Mouse (Mus musculus): Measurements from ENCODE around the gene Egln3. TPM values are rescaled to one million over a fixed set of nuclear protein-coding genes. Genes with fewer than 3 reads are reported as not detected.

Gene Egln3
- total and polyA plus RNA-seq, 3 experiments = 0.11 TPM; not detected in 2

DNA sequence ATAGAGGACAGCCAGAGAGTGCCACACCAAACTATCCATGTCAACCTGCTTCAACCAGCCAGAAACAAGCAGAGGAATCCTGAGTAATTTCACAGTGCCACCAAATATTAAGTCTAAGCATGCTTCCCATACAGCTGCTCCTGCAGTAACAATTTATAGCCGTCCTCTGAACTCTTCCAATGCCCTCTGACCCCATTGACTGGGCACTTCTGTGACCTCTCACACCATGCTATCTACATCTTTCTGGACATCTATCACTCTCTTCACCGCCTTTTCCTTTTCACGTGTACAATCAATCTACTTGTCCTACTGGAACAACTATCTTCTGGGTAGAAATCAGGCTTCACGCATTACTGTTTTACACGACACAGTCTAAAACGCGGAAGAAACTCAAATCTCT, 19.4 kb downstream of the Egln3 start:
- no peak overlapping the region for H3K4me2 ChIP-seq (ENCODE audit: insufficient read depth, low read depth, poor library complexity, severe bottlenecking)
- H3K27ac ChIP-seq (ENCODE audit: insufficient read depth, low read depth) = no peak overlapping the region
- DNase-seq (ENCODE audit: extremely low read depth) = no peak
- dilution Hi-C loops (cut with MboI; ENCODE audit: extremely low pct_ligation_motif_present, extremely low pct_unique_long_range_greater_than_20kb, low sequenced_read_pairs) = no loop called here
- H3K27me3 ChIP-seq (replicated peaks) = no peaks in the 10 kb centered on the region
- no peaks in the 10 kb centered on the region for H3K9me3 ChIP-seq (replicated peaks; ENCODE audit: low read length)
- no peak overlapping the region for H3K9ac ChIP-seq (ENCODE audit: insufficient read depth, low read depth)
- H3K4me1 ChIP-seq (ENCODE audit: control insufficient read depth in 1 of 2, insufficient read depth in 2 of 2) = no peaks in the 10 kb centered on the region
- no peaks in the 10 kb centered on the region for H3K36me3 ChIP-seq (replicated peaks in 1 of 2; ENCODE audit: control insufficient read depth in 1 of 2, insufficient read depth in 1 of 2, low read length in 1 of 2)
- no peaks in the 10 kb centered on the region for H3K79me2 ChIP-seq (replicated peaks; ENCODE audit: control insufficient read depth, extremely low read depth, insufficient read depth, poor library complexity, severe bottlenecking)
- no peak overlapping the region for H3K4me3 ChIP-seq (replicated peaks in 1 of 3; ENCODE audit: low read depth in 2 of 3, low read length in 2 of 3, poor library complexity in 1 of 3)
- TF ChIP-seq RCOR1 (conservative IDR thresholded peaks at IDR 0.05; ENCODE audit: low read depth, low read length) (no peak), ETS1 (conservative IDR thresholded peaks at IDR 0.05; ENCODE audit: low read depth, low read length) (no peak), PAX5 (IDR thresholded peaks at IDR 0.05; ENCODE audit: low read length) (no peak), POLR2AphosphoS2 (IDR thresholded peaks at IDR 0.05; ENCODE audit: low read depth, low read length) (no peak), ZC3H11A (IDR thresholded peaks at IDR 0.05; ENCODE audit: low read depth, low read length) (no peak), E2F4 (IDR thresholded peaks at IDR 0.05; ENCODE audit: insufficient replicate concordance, low read depth, low read length) (no peak), HCFC1 (IDR thresholded peaks at IDR 0.05; ENCODE audit: low read depth, low read length) (no peak), SIN3A (IDR thresholded peaks at IDR 0.05; ENCODE audit: low read length) (no peak), ZNF384 (IDR thresholded peaks at IDR 0.05; ENCODE audit: low read depth, low read length) (no peak), USF2 (conservative IDR thresholded peaks at IDR 0.05; ENCODE audit: low read depth, low read length) (no peak), USF1 (IDR thresholded peaks at IDR 0.05; ENCODE audit: low read depth, low read length) (no peak), ZKSCAN1 (IDR thresholded peaks at IDR 0.05; ENCODE audit: borderline replicate concordance, low read depth, low read length) (no peak), GABPA (IDR thresholded peaks at IDR 0.05; ENCODE audit: insufficient replicate concordance, low read depth, low read length) (no peak), EP300 (IDR thresholded peaks at IDR 0.05; ENCODE audit: low read length) (no peak), MAZ (IDR thresholded peaks at IDR 0.05; ENCODE audit: low read depth, low read length) (no peak), NELFE (IDR thresholded peaks at IDR 0.05; ENCODE audit: low read depth, low read length) (no peak)
- in situ Hi-C loops (cut with MboI; ENCODE audit: low pct_ligation_motif_present, low pct_unique_long_range_greater_than_20kb, low sequenced_read_pairs) = no loop called here

GRCm38 (mm10) chr12:54178323-54178722, 25.3 kb downstream of the Egln3 start:
- no peaks in the 10 kb centered on the region for H3K4me1 ChIP-seq (ENCODE audit: control insufficient read depth in 1 of 2, insufficient read depth in 2 of 2)
- dilution Hi-C loops (cut with MboI; ENCODE audit: extremely low pct_ligation_motif_present, extremely low pct_unique_long_range_greater_than_20kb, low sequenced_read_pairs) = no loop called here

More at GRCm38 (mm10) chr12:54178323-54178722, 25.3 kb downstream of the Egln3 start:
- in situ Hi-C loops (cut with MboI; ENCODE audit: low pct_ligation_motif_present, low pct_unique_long_range_greater_than_20kb, low sequenced_read_pairs) = no loop called here
- no peak for DNase-seq (ENCODE audit: extremely low read depth)
- Histone ChIP-seq H3K79me2 (replicated peaks; ENCODE audit: control insufficient read depth, extremely low read depth, insufficient read depth, poor library complexity, severe bottlenecking) (no peaks in the 10 kb centered on the region), H3K4me3 (replicated peaks in 1 of 3; ENCODE audit: low read depth in 2 of 3, low read length in 2 of 3, poor library complexity in 1 of 3) (no peak overlapping the region), H3K27ac (ENCODE audit: insufficient read depth, low read depth) (no peak overlapping the region), H3K36me3 (replicated peaks in 1 of 2; ENCODE audit: control insufficient read depth in 1 of 2, insufficient read depth in 1 of 2, low read length in 1 of 2) (no peaks in the 10 kb centered on the region), H3K4me2 (ENCODE audit: insufficient read depth, low read depth, poor library complexity, severe bottlenecking) (no peak overlapping the region), H3K9me3 (replicated peaks; ENCODE audit: low read length) (no peaks in the 10 kb centered on the region), H3K9ac (ENCODE audit: insufficient read depth, low read depth) (no peak overlapping the region), H3K27me3 (replicated peaks) (no peaks in the 10 kb centered on the region)
- TF ChIP-seq CHD1 (IDR thresholded peaks at IDR 0.05; ENCODE audit: low read depth, low read length) (no peak), USF2 (conservative IDR thresholded peaks at IDR 0.05; ENCODE audit: low read depth, low read length) (no peak), USF1 (IDR thresholded peaks at IDR 0.05; ENCODE audit: low read depth, low read length) (no peak), JUN (IDR thresholded peaks at IDR 0.05; ENCODE audit: insufficient read depth, low read depth, low read length) (no peak), CTCF (conservative IDR thresholded peaks at IDR 0.05 in 1 of 2, IDR thresholded peaks at IDR 0.05 in 1 of 2; ENCODE audit: low read depth in 2 of 2, low read length in 2 of 2) (no peak), NRF1 (IDR thresholded peaks at IDR 0.05; ENCODE audit: low read depth, low read length) (no peak), IRF4 (IDR thresholded peaks at IDR 0.05; ENCODE audit: low read depth, low read length) (no peak), KAT2A (IDR thresholded peaks at IDR 0.05; ENCODE audit: insufficient replicate concordance, low read length) (no peak), RAD21 (IDR thresholded peaks at IDR 0.05; ENCODE audit: low read depth, low read length) (no peak), GABPA (IDR thresholded peaks at IDR 0.05; ENCODE audit: insufficient replicate concordance, low read depth, low read length) (no peak), ZMIZ1 (IDR thresholded peaks at IDR 0.05; ENCODE audit: low read depth, low read length) (no peak), JUND (conservative IDR thresholded peaks at IDR 0.05; ENCODE audit: low read depth, low read length) (no peak), RCOR1 (conservative IDR thresholded peaks at IDR 0.05; ENCODE audit: low read depth, low read length) (no peak), E2F4 (IDR thresholded peaks at IDR 0.05; ENCODE audit: insufficient replicate concordance, low read depth, low read length) (no peak), ZNF384 (IDR thresholded peaks at IDR 0.05; ENCODE audit: low read depth, low read length) (no peak), SIN3A (IDR thresholded peaks at IDR 0.05; ENCODE audit: low read length) (no peak), ZC3H11A (IDR thresholded peaks at IDR 0.05; ENCODE audit: low read depth, low read length) (no peak), ZKSCAN1 (IDR thresholded peaks at IDR 0.05; ENCODE audit: borderline replicate concordance, low read depth, low read length) (no peak)
